Mouse (Mus musculus) hindbrain, embryonic 13.5 days (tissue): ENCODE measurements around the gene Fancc. TPM values are rescaled to one million over a fixed set of nuclear protein-coding genes. Genes with fewer than 3 reads are reported as not detected.

Source experiments
- ATAC-seq: fragments of 200-750 bp; cut with Nextera tagmentation; 2 replicates; pipeline ENCODE4 v1.8.0; 2017; ENCODE audit warnings: moderate TSS enrichment; ENCODE audit not compliant: low FRiP score
- H3K27ac ChIP-seq: fragments of 300-500 bp; sonication (generic); 2 replicates; pipeline ENCODE4 v1.5.1; 2015; ENCODE audit warnings: inconsistent platforms, mild to moderate bottlenecking, moderate library complexity
- H3K27me3 ChIP-seq: fragments of 300-500 bp; sonication (generic); 2 replicates; pipeline ENCODE4 v1.6.1; 2015; ENCODE audit warnings: mild to moderate bottlenecking, inconsistent platforms
- H3K36me3 ChIP-seq: fragments of 300-500 bp; sonication (generic); 2 replicates; pipeline ENCODE4 v1.6.1; 2015; ENCODE audit warnings: mild to moderate bottlenecking, inconsistent platforms
- H3K4me1 ChIP-seq: fragments of 300-500 bp; sonication (generic); replicated peaks from 2 replicates; pipeline ENCODE4 v1.6.1; 2015; ENCODE audit warnings: inconsistent platforms
- H3K4me2 ChIP-seq: fragments of 300-500 bp; sonication (generic); 2 replicates; pipeline ENCODE4 v1.6.1; 2015; ENCODE audit warnings: inconsistent platforms, mild to moderate bottlenecking, moderate library complexity
- H3K4me3 ChIP-seq: fragments of 300-500 bp; sonication (generic); 2 replicates; pipeline ENCODE4 v1.5.1; 2015; ENCODE audit warnings: mild to moderate bottlenecking, inconsistent platforms
- H3K9ac ChIP-seq: fragments of 300-500 bp; sonication (generic); 2 replicates; pipeline ENCODE4 v1.6.1; 2015; ENCODE audit warnings: mild to moderate bottlenecking, inconsistent platforms
- H3K9me3 ChIP-seq: fragments of 300-500 bp; sonication (generic); 2 replicates; pipeline ENCODE4 v1.6.1; 2016; ENCODE audit warnings: inconsistent platforms
- WGBS: fragments of 180-500 bp; shearing (Covaris S2); methylation state at CpG from one replicate; pipeline ENCODE4 v1.1.7; 2015; 5-methylcytosine and 5-hydroxymethylcytosine counted together
- polyA plus RNA-seq: library from polyadenylated mRNA; unstranded; fragments of >200 nt; fragmentation: Nextera tagmentation; extraction: Ambion mirVana; gene quantifications from 2 replicates; pipeline ENCODE4 v1.2.1, GENCODE M21; 2015

The Fancc gene
- polyA plus RNA-seq, 1 experiment from 2014 or later, result 16.3 TPM

DNA sequence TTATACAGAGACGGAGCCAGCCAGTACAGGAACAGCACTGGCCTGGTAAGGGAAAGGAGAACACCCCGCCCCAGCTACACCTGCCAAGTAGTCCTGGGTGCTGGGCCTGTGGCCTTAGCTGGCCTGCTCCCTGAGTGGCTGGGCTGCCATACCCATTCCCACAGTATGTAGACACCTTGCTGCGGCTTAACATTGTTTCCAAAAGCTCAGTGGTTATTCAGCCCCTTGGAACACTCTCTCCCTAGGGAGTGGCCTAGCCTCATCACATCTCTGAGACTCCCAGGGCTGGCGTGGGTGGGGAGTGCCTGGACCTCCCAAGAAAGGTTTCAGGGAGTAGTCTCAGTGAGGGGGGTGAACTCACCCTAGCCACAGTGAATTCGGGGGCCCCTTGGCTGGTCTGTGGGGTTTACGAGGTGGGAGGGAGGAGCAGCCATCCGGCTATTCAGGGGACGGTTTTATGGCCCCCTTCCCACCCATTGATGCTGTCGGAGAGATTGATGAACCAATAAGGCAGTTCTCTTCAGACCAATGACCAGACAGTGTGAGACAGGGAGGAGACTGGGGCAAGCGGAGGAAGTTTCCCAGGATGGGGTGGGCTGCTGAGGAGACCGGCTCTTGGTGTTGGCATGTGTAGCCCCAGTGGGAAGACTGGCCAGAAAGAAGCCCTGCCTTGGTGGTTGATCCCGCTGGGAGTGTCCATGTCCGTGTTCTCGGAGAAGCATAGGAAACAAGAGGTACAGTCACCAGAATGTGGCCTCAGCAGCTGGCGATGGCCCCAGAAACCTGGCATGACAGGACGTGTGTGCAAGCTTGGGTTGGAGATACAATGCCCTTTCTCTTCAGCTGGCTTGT lies 191.7 kb downstream of the Fancc start:
- Histone ChIP-seq H3K36me3 (peaks cover 45% of the 10 kb centered on the region), H3K9ac (peak overlapping the region; percentile 53), H3K27ac (peak overlapping the region; percentile 52; the same call in 1 of the 2 replicates), H3K4me2 (no peak overlapping the region), H3K9me3 (no peaks in the 10 kb centered on the region), H3K4me1 (peaks cover 35% of the 10 kb centered on the region), H3K4me3 (no peak overlapping the region), H3K27me3 (no peaks in the 10 kb centered on the region)
- 35% methylated on average over 16 of the region's 16 CpGs for WGBS
- peak; percentile 52 for ATAC-seq

DNA sequence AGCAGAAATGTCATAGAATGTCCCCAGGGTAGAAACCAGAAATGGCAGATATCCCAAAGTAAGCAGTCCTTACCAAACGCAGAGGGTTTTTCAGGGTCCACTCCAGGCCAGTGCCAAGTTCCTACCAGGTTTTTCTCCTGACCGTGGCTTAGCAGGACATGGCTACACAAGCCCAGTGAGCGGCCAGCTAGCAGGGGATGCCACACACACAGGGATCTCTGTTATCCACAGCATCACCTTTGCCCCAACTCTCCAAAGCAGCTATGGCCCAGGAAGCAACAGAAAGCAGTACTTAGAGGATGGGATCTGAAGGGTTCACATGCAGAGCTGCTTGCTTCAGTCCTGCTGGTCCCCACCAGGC lies 192.3 kb downstream of the Fancc start:
- ATAC-seq, result no peak
- Histone ChIP-seq H3K27ac (peak overlapping the region; percentile 52; the same call in 1 of the 2 replicates), H3K27me3 (no peaks in the 10 kb centered on the region), H3K36me3 (peaks cover 51% of the 10 kb centered on the region), H3K9me3 (no peaks in the 10 kb centered on the region), H3K4me3 (no peak overlapping the region), H3K4me1 (peaks cover 35% of the 10 kb centered on the region), H3K4me2 (no peak overlapping the region), H3K9ac (peak overlapping the region; percentile 53)
- WGBS, result 50% methylated on average over 3 of the region's 3 CpGs

DNA sequence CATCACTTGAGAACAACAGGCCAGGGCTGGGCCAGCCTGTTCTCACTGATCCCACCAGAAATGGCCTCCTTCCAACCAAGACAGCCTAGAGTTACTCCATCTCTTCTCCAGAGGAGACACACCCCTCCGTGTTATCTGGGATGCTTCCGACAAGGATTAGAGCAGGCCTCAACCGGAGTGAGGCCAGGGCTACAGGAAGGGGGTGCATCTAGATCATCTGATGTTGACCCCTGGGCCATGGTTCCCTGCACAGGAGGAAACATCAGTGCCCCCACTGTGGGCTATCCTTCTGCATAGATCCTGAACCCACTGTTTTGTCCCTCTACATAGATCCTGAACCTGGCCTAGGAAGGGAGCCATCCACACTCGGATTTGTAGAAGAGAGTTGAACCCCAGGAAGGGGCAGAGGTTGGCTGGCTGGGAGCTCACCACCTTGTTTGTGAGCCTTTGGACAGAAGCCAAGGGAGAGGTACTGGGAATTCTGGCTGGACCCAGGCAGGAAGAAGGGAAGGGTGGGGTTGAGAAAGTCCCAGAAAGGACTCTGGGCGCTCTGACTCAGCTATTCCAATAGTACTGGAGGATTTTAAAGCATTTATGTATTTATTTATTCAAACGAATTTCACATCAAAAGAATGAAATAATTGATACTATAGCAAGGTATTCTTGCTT lies 192.8 kb downstream of the Fancc start:
- peaks cover 54% of the 10 kb centered on the region for H3K36me3 ChIP-seq
- H3K4me1 ChIP-seq, result peaks cover 35% of the 10 kb centered on the region
- no peaks in the 10 kb centered on the region for H3K27me3 ChIP-seq
- H3K9me3 ChIP-seq, result no peaks in the 10 kb centered on the region
- H3K27ac ChIP-seq, result no peak overlapping the region
- ATAC-seq, result no peak
- WGBS, result 77% methylated on average over 6 of the region's 6 CpGs
- H3K4me3 ChIP-seq, result no peak overlapping the region
- no peak overlapping the region for H3K9ac ChIP-seq
- H3K4me2 ChIP-seq, result no peak overlapping the region

DNA sequence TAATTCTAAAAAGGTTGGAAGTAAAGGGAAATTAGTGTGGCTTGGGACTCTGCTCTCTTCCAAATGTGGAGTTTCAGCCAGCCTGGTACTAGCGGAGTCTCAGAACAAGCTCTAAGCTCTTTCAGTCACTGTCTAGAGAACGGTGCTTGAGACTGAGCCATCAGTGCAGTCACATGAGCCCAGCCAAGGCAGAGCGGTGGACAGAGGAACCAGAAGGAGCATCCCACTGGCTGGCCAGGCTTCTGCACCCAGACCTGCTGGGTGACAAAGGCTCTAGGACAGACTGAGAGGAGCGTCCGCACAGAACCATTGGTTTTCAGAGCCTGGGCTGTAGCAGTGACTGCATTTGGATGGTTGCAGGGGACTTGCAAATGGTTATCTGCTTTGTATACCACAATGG lies 194.7 kb downstream of the Fancc start:
- ATAC-seq, result no peak
- Histone ChIP-seq H3K4me2 (no peak overlapping the region), H3K27me3 (no peaks in the 10 kb centered on the region), H3K9ac (no peak overlapping the region), H3K27ac (no peak overlapping the region), H3K9me3 (no peaks in the 10 kb centered on the region), H3K4me1 (peaks cover 35% of the 10 kb centered on the region), H3K36me3 (peaks cover 68% of the 10 kb centered on the region), H3K4me3 (no peak overlapping the region)
- WGBS, result 91% methylated on average over 5 of the region's 5 CpGs

DNA sequence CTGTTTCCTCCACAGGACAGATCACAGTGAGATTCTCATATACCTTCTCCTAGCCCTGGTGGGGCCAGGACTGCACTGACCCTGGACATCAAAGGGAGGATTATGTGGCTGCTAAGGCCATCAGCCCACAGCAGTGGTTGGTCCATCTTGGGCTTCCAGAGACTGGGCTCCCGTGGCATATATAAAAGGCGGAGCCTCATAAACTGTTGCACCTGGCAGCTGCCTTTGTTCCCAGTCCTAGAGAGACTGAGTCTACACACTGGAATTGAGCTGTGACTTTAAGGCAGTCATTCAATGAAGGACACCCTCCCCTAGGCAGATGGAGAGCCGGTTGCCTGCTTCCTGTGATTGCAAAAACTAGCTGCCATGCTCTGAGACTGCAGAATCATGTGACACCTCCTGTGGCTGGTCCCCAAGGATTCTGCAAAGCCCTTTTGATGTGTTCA lies 195.3 kb downstream of the Fancc start:
- H3K36me3 ChIP-seq, result peaks cover 72% of the 10 kb centered on the region
- no peaks in the 10 kb centered on the region for H3K27me3 ChIP-seq
- no peak overlapping the region for H3K9ac ChIP-seq
- ATAC-seq, result no peak
- H3K4me3 ChIP-seq, result no peak overlapping the region
- peaks cover 35% of the 10 kb centered on the region for H3K4me1 ChIP-seq
- H3K27ac ChIP-seq, result 0 out of 2 replicates have a peak overlapping the region, but pooled peaks have one; percentile 2
- WGBS, result 52% methylated on average over 3 of the region's 3 CpGs
- H3K9me3 ChIP-seq, result no peaks in the 10 kb centered on the region
- no peak overlapping the region for H3K4me2 ChIP-seq

DNA sequence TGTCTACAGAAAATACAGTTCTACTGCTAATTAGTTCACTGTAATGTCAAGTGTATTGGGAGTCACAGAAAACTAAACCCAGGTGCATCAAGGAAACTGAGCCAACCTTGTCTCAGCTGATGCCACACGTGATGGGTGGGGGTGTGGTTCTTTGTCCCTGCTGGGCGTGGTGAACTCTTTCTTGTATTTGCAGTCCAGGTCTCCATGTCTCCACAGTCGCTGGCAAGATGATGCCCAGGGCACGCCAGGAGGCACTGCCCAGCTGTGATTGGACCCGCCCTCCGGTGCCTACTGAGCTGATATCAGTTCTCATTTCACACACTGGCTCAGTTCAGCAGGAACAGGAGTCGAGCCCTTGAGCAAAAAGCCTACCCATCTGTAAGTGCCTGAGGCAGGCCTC lies 196.1 kb downstream of the Fancc start:
- peaks cover 27% of the 10 kb centered on the region for H3K4me1 ChIP-seq
- no peak overlapping the region for H3K4me3 ChIP-seq
- ATAC-seq, result no peak
- 86% methylated on average over 7 of the region's 7 CpGs for WGBS
- no peak overlapping the region for H3K9ac ChIP-seq
- H3K9me3 ChIP-seq, result no peaks in the 10 kb centered on the region
- 0 out of 2 replicates have a peak, but pooled peaks cover 4% of the 10 kb centered on the region for H3K27me3 ChIP-seq
- H3K27ac ChIP-seq, result 0 out of 2 replicates have a peak overlapping the region, but pooled peaks have one; percentile 2
- no peak overlapping the region for H3K4me2 ChIP-seq
- H3K36me3 ChIP-seq, result peaks cover 72% of the 10 kb centered on the region

DNA sequence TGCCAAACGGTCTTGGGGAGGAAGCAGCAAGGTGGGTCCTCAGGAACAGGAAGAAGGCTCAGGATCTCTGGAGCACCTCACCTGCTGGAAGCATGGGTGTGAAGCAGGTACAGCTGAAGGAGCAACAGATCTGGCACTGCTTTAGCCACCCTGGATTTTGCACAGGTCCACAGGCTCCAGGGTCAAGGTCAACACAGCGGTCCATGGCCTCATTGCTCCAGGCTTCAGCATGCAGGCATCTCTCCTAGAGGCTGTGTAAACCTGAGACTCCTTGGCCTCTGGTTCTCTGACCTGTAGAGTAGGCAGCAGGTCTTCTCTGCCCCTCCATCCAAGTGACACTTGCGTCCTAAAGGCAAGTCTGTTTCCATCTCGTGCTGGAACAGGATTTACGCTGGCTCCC lies 198.1 kb downstream of the Fancc start:
- Histone ChIP-seq H3K4me2 (no peak overlapping the region), H3K27me3 (0 out of 2 replicates have a peak, but pooled peaks cover 4% of the 10 kb centered on the region), H3K27ac (no peak overlapping the region; the same call in 1 of the 2 replicates), H3K9me3 (no peaks in the 10 kb centered on the region), H3K4me1 (peaks cover 33% of the 10 kb centered on the region), H3K36me3 (peaks cover 68% of the 10 kb centered on the region), H3K4me3 (no peak overlapping the region), H3K9ac (no peak overlapping the region)
- ATAC-seq, result no peak
- WGBS, result 96% methylated on average over 5 of the region's 5 CpGs

DNA sequence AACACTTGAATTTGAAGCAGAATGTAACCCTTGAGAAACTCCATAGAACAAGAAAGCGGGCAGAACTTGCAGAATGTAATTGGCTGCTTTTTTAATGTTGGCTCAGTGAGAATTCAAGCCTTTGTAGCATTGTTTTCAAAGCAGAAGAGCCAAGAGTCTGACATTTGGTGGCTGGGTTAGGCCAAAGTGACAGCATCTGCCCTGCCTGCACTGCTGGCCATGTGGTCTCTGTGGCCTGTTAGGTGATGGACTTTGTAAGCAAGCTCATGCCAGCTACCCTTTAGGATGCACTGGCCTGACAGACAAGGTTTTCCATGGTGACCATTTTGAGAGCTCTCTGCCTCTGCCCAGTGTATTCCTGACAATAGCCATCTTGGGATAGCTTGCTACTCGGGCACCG lies 199.1 kb downstream of the Fancc start:
- Histone ChIP-seq H3K9me3 (no peaks in the 10 kb centered on the region), H3K27ac (no peak overlapping the region), H3K36me3 (peaks cover 58% of the 10 kb centered on the region), H3K4me1 (peaks cover 38% of the 10 kb centered on the region), H3K4me2 (no peak overlapping the region), H3K4me3 (no peak overlapping the region), H3K9ac (no peak overlapping the region), H3K27me3 (0 out of 2 replicates have a peak, but pooled peaks cover 4% of the 10 kb centered on the region)
- WGBS, result 82% methylated on average over 3 of the region's 3 CpGs
- no peak for ATAC-seq

DNA sequence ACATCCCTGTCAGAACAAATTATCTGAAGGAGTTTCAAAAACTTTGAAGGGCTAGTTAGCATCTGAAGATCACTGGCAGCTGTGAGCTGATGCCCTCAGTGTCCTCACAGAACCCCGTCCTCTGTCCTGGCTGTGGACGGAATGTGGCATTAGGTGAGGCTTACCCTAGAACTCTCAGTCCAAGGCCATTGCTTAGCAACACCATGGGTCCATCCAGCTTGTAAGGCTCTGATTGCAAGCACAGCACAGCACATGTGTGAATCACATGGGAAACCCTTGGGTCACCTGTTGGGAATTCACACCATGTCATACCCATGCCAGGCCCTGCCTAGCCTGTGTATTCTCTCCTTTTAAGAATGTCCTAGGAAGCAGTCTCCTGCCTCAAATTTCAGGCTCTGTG lies 200.1 kb downstream of the Fancc start:
- ATAC-seq, result no peak
- no peak overlapping the region for H3K4me3 ChIP-seq
- no peak overlapping the region for H3K9ac ChIP-seq
- WGBS, result 96% methylated on average over 2 of the region's 2 CpGs
- H3K4me2 ChIP-seq, result no peak overlapping the region
- no peaks in the 10 kb centered on the region for H3K9me3 ChIP-seq
- H3K36me3 ChIP-seq, result peaks cover 48% of the 10 kb centered on the region
- peaks cover 12% of the 10 kb centered on the region; the same call in 1 of the 2 replicates for H3K27me3 ChIP-seq
- peaks cover 35% of the 10 kb centered on the region for H3K4me1 ChIP-seq
- no peak overlapping the region for H3K27ac ChIP-seq

DNA sequence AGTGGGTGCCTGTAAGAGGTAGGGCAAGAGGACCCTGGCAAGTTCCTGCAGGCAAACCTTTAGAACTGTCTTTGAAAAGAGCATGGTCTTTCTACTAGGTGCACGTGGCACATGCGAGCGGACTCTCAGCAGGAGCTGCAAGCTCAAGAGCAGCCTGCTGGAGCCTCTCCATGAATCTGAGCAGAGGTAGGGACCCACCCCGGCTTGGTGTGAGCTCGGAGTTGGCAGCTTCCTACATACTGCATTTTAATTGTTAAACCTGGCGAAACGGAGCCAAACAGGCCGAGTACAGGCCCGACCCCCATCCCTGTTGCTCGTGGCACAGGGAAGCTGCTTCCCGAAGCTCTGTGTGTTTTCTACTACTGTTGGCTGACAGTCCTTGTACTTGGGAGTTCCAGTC lies 200.8 kb downstream of the Fancc start:
- H3K4me2 ChIP-seq, result no peak overlapping the region
- peaks cover 17% of the 10 kb centered on the region for H3K27me3 ChIP-seq
- ATAC-seq, result no peak
- H3K9ac ChIP-seq, result no peak overlapping the region
- peaks cover 41% of the 10 kb centered on the region for H3K36me3 ChIP-seq
- WGBS, result 87% methylated on average over 11 of the region's 11 CpGs
- no peak overlapping the region for H3K27ac ChIP-seq
- H3K9me3 ChIP-seq, result no peaks in the 10 kb centered on the region
- H3K4me1 ChIP-seq, result peaks cover 29% of the 10 kb centered on the region
- no peak overlapping the region for H3K4me3 ChIP-seq

DNA sequence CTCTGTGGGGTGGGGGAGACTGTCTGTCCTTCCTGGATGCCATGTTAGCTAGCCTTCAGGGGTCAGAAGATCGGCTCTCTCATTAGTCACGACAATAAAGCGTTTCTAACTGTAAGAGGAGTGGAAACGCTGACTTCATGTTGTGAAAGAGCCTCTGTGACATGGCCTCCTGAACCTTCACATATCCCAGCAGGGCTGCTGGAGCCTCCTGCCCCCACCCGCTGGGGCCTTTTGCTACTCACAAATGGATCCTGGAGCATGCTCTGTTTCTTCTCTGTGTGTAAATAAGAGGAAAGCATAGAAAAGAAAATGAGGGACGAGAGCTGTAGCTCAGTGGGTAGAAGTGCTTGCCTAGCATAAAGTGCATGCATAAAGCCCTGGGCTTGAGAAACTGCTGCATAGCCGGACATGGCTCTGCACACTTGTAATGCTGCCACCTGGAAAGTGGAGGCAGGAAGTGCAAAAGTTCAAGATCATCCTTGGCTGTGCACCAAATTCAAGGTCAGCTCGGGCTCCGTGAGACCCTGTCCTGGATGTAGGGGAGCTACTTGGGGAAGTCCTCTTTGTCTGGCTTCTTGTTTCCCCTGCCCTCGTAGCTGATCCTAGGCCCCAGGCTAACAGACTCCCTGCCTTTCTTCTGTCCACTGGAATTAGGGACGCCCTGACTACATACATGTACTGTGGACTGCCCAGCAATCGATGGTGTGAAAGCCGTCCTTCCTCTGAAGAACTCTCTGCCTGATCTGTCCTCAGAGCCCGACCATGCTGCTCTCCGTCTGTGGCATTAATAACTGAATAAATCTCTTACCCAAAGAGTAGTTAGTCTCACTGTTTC lies 202.5 kb downstream of the Fancc start:
- Histone ChIP-seq H3K4me1 (peaks cover 25% of the 10 kb centered on the region), H3K36me3 (peaks cover 24% of the 10 kb centered on the region), H3K4me2 (0 out of 2 replicates have a peak overlapping the region, but pooled peaks have one; percentile 17), H3K27ac (peak overlapping the region; percentile 66), H3K27me3 (peaks cover 30% of the 10 kb centered on the region), H3K9me3 (no peaks in the 10 kb centered on the region), H3K9ac (0 out of 2 replicates have a peak overlapping the region, but pooled peaks have one; percentile 24), H3K4me3 (no peak overlapping the region)
- peak; percentile 52; the same call in 1 of the 2 replicates for ATAC-seq
- 21% methylated on average over 15 of the region's 15 CpGs for WGBS

DNA sequence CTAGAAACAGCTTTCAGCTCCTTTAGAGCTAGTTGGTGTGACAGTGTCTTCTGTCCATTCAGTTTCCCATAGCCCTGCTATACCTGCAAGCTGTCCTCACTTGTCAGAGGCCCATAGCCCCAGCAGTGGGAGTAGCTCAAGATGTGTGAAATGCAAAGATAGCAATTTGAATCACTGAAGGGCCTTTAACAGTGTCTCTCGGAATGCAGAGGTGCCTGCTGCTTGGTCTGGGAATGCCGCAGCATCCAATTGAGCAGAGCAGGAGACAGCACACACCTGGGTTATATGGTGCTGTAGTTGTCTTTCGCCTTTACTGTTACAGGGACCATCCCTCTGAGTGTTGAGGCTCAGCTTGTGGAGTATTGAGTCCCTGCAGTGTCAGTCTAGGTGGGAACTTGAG lies 203.4 kb downstream of the Fancc start:
- Histone ChIP-seq H3K27ac (peak overlapping the region; percentile 66; the same call in 1 of the 2 replicates), H3K9ac (no peak overlapping the region)
- 44% methylated on average over 3 of the region's 3 CpGs for WGBS

More for the DNA sequence above, 203.4 kb downstream of the Fancc start:
- ATAC-seq, result no peak
- Histone ChIP-seq H3K9me3 (no peaks in the 10 kb centered on the region), H3K4me1 (peaks cover 25% of the 10 kb centered on the region), H3K4me3 (no peak overlapping the region), H3K4me2 (no peak overlapping the region), H3K27me3 (peaks cover 30% of the 10 kb centered on the region), H3K36me3 (peaks cover 17% of the 10 kb centered on the region)
